Mouse (Mus musculus) liver, adult 2 months (tissue): ENCODE results near the gene Sf1. TPM values are rescaled to one million over a fixed set of nuclear protein-coding genes. Genes with fewer than 3 reads are reported as not detected.

Source experiments
- DNase-seq: peaks from one replicate; pipeline ENCODE4 v3.0.0-alpha.2; 2011; ENCODE audit warnings: low read depth, low spot score; ENCODE audit errors: extremely low read depth
- H3K27ac ChIP-seq: fragments of 200-500 bp; replicated peaks from 2 replicates; pipeline ENCODE4 v1.5.1; 2012; ENCODE audit warnings: low read depth, mild to moderate bottlenecking, control low read depth, inconsistent platforms, low read length; ENCODE audit not compliant: insufficient read depth
- H3K27me3 ChIP-seq: fragments of 200-500 bp; 2 replicates; pipeline ENCODE4 v1.6.1; 2012; ENCODE audit warnings: mild to moderate bottlenecking, moderate library complexity, low read length, inconsistent platforms; ENCODE audit not compliant: control insufficient read depth, insufficient read depth
- H3K36me3 ChIP-seq: fragments of 200-500 bp; 2 replicates; pipeline ENCODE4 v1.6.1; 2012; ENCODE audit warnings: low read length, inconsistent platforms; ENCODE audit not compliant: control insufficient read depth, insufficient read depth
- H3K4me1 ChIP-seq: fragments of 200-500 bp; 2 replicates; pipeline ENCODE4 v1.6.1; 2011; ENCODE audit warnings: low read length; ENCODE audit not compliant: control insufficient read depth, insufficient read depth
- H3K4me3 ChIP-seq: fragments of 200-500 bp; 2 replicates; pipeline ENCODE4 v1.5.1; 2011; ENCODE audit warnings: low read depth, mild to moderate bottlenecking, control low read depth, low read length, moderate library complexity; ENCODE audit not compliant: insufficient read depth
- H3K79me2 ChIP-seq: fragments of 200-500 bp; 2 replicates; pipeline ENCODE4 v1.6.1; 2012; ENCODE audit warnings: inconsistent platforms, mild to moderate bottlenecking, low read length, moderate library complexity; ENCODE audit not compliant: control insufficient read depth, insufficient read depth
- H3K9ac ChIP-seq: fragments of 200-500 bp; 2 replicates; pipeline ENCODE4 v1.6.1; 2012; ENCODE audit warnings: low read depth, mild to moderate bottlenecking, control low read depth, inconsistent platforms, low read length
- CTCF ChIP-seq: fragments of 200-500 bp; IDR thresholded peaks from 2 replicates; pipeline ENCODE4 v1.5.1; 2011; ENCODE audit warnings: low read depth, low read length, control low read depth
- POLR2A ChIP-seq: fragments of 200-500 bp; IDR thresholded peaks from 2 replicates; pipeline ENCODE4 v1.6.1; 2011; ENCODE audit warnings: low read length, control low read depth; ENCODE audit not compliant: insufficient read depth; ENCODE audit errors: extremely low read depth
- WGBS: fragments of 180-500 bp; shearing (Covaris S2); methylation state at CpG from one replicate; pipeline ENCODE4 v1.1.7; 2018; 5-methylcytosine and 5-hydroxymethylcytosine counted together
- polyA plus RNA-seq: library from polyadenylated mRNA; depleted of rRNA; stranded (reverse); fragments of >200 nt; gene quantifications from 2 replicates; pipeline ENCODE4 v1.2.3, GENCODE M21; 2012
- total RNA-seq: library from RNA; depleted of rRNA; stranded (reverse); fragments of >200 nt; gene quantifications from 2 replicates; pipeline ENCODE4 v1.2.3, GENCODE M21; 2014

Gene Sf1
- total and polyA plus RNA-seq, 2 experiments, result 28.5 to 62.8 TPM

- no peaks in the 10 kb centered on the region; the same call in 1 of the 2 replicates for H3K4me1 ChIP-seq
- no peak for DNase-seq
- peak within 1 kb of the TSS; percentile 75 for H3K9ac ChIP-seq
- H3K27me3 ChIP-seq, result no peaks in the 10 kb centered on the region
- no peaks in the 10 kb centered on the region for H3K36me3 ChIP-seq
- peak within 1 kb of the TSS; percentile 28 for H3K27ac ChIP-seq
- peak within 1 kb of the TSS; percentile 56 for H3K4me3 ChIP-seq
- WGBS, result 2% methylated on average over 77 of the region's 87 CpGs
- no peaks in the 10 kb centered on the region for H3K79me2 ChIP-seq
- TF ChIP-seq POLR2A, result no peak
Observed at GRCm38 (mm10) chr19:6399285-6400095, 36.0 kb downstream of the Sf1 start, which contains the start of gene Rasgrp2. Gene Rasgrp2, plus strand, starts transcription at chr19:6399340.

DNA sequence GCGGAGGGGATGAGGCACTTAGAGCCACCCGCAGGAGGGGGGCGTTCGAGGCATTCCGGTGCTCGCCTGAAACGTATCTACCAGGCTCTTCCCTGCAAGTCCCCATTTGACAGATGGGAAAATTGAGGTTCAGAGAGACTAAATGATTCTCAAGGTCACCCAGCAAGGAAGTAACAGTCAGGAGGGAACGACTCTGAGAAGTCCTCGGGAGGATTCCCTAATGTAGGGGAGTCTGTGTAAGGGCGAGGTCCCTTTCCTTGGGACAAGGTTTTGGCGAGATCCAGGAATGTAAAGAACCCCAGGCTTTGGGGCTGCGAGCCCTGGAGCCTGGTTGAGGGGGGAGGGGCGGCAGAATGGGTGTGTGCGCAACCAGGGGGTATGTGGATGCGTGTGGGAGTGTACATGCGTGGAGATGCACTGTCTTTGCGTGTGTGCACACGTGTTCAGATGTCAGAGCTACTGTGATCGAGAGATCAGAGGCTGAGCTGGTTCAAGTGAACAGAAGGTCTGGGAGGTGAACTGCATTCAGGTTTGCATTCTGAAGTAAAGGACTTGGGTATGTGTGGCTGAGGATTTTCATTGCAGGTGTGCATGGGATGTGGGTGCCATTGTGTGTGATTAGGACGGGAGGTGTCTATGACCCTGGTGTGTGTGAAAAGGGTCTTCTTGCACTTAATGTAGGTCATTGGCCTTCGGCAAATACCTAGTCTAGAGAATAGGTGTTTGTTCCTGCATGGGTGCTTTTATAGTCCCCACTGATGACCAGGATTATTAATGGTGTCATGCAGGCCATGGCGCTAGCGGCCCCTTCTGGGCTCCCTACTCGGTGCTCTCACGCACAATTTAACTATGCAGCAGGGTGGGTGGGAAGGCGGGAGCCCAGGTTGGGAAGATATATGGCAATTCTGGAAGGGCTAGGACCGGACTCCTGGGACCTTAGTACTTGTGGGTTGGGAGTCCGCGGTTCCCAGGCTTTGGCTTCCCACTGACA lies 36.9 kb downstream of the Sf1 start:
- TF ChIP-seq CTCF (no peak), POLR2A (no peak)
- DNase-seq, result no peak
- Histone ChIP-seq H3K36me3 (no peaks in the 10 kb centered on the region), H3K4me1 (no peaks in the 10 kb centered on the region; the same call in 1 of the 2 replicates), H3K27ac (peak overlapping the region; percentile 56), H3K79me2 (no peaks in the 10 kb centered on the region), H3K27me3 (no peaks in the 10 kb centered on the region), H3K4me3 (peak overlapping the region; percentile 56), H3K9ac (peak overlapping the region; percentile 75)
- 11% methylated on average over 29 of the region's 29 CpGs for WGBS

DNA sequence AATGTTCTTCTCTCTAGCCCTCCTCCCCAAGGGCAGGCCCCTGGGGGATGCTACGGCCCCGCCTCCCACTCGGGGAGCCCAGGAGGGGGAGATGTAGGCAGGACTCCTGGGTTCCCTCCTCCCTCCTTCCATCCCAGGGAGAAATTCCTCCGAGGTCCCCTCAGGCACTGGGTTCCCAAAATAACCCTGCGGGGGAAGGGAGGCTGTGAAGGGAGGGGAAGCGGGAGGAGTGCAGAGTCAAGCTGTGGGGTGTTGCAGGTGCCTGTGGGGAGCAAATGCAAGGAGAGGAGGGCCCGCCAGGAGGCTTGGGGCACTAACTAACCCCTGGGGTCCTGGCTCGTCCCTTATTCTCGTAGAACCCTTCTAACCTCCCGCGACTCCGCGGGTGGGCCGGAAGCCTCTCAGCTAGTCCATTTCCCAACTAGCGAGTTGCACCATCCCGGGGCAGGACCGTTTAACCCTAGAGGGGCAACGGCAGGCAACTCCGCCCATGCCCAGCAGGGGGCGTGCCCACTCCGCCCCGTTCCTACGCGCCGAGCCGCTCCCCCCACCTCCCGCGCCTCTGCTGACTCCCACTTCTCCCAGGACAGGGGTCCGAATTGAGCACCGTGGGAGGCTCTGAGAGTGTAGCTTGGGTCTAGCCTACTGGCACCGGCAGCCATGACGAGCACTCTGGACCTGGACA lies 37.8 kb downstream of the Sf1 start:
- H3K27ac ChIP-seq, result peak overlapping the region; percentile 56
- DNase-seq, result peak; percentile 47
- H3K79me2 ChIP-seq, result no peaks in the 10 kb centered on the region
- H3K27me3 ChIP-seq, result no peaks in the 10 kb centered on the region
- H3K9ac ChIP-seq, result peak overlapping the region; percentile 45
- no peaks in the 10 kb centered on the region; the same call in 1 of the 2 replicates for H3K4me1 ChIP-seq
- no peaks in the 10 kb centered on the region for H3K36me3 ChIP-seq
- peak overlapping the region; percentile 56 for H3K4me3 ChIP-seq
- WGBS, result 1% methylated on average over 32 of the region's 32 CpGs
- TF ChIP-seq POLR2A (no peak), CTCF (peak; percentile 88)

GRCm38 (mm10) chr19:6401951-6402350 lies 38.5 kb downstream of the Sf1 start:
- TF ChIP-seq POLR2A, result no peak
- no peak for TF ChIP-seq CTCF
- H3K27me3 ChIP-seq, result no peaks in the 10 kb centered on the region
- H3K27ac ChIP-seq, result peak overlapping the region; percentile 32
- H3K79me2 ChIP-seq, result no peaks in the 10 kb centered on the region
- under 1% methylated on average over 9 of the region's 9 CpGs for WGBS
- DNase-seq, result no peak
- no peaks in the 10 kb centered on the region for H3K36me3 ChIP-seq
- H3K4me1 ChIP-seq, result no peaks in the 10 kb centered on the region; the same call in 1 of the 2 replicates
- H3K9ac ChIP-seq, result peak overlapping the region; percentile 45; the same call in 1 of the 2 replicates
- peak overlapping the region; percentile 56 for H3K4me3 ChIP-seq

DNA sequence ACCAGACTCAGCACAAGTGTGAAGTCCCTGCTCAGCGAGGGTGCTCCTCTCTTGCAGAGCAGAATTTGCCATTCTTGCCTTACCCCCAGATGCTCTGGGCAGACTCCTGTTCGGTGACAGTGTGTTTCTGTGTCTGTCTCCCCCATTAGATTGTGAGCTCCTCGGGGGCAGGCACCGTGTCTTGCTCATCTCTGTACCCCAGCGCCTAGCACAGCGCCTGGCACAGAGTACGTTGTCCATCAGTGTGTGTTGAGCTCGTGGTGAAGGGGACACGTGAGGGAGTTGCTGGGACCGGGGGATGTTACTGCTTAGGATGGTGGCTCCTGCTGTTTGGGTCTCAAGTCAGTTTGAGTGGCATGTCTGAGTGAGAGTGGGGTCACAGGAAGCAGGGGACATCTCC lies 40.4 kb downstream of the Sf1 start:
- Histone ChIP-seq H3K36me3 (no peaks in the 10 kb centered on the region), H3K79me2 (no peaks in the 10 kb centered on the region), H3K4me1 (peaks cover 6% of the 10 kb centered on the region; the same call in 1 of the 2 replicates), H3K27ac (no peak overlapping the region), H3K27me3 (no peaks in the 10 kb centered on the region), H3K4me3 (no peak overlapping the region), H3K9ac (no peak overlapping the region)
- WGBS, result 90% methylated on average over 10 of the region's 10 CpGs
- DNase-seq, result no peak
- TF ChIP-seq POLR2A, result no peak
- TF ChIP-seq CTCF, result no peak
